Mouse (Mus musculus) forebrain, embryonic 11.5 days (tissue): ENCODE data around the gene Def6. TPM values are rescaled to one million over a fixed set of nuclear protein-coding genes. Genes with fewer than 3 reads are reported as not detected.

Experiments
- ATAC-seq: fragments of 200-750 bp; cut with Nextera tagmentation; replicated peaks from 2 replicates; pipeline ENCODE4 v1.8.0; 2017; ENCODE audit warnings: moderate TSS enrichment; ENCODE audit not compliant: low FRiP score
- DNase-seq: peaks from one replicate; pipeline ENCODE4 v3.0.0-alpha.2; 2017; ENCODE audit warnings: low spot score
- H3K27ac ChIP-seq: fragments of 300-500 bp; sonication (generic); 2 replicates; pipeline ENCODE4 v1.5.1; 2014; ENCODE audit warnings: low read depth, low read length
- H3K27me3 ChIP-seq: fragments of 300-500 bp; sonication (generic); 2 replicates; pipeline ENCODE4 v1.6.1; 2014; ENCODE audit warnings: mild to moderate bottlenecking, low read length, mixed read lengths; ENCODE audit not compliant: control insufficient read depth, insufficient read depth
- H3K36me3 ChIP-seq: fragments of 300-500 bp; sonication (generic); 2 replicates; pipeline ENCODE4 v1.6.1; 2014; ENCODE audit warnings: mild to moderate bottlenecking, low read length, moderate library complexity, mixed read lengths; ENCODE audit not compliant: control insufficient read depth, insufficient read depth
- H3K4me1 ChIP-seq: fragments of 300-500 bp; sonication (generic); replicated peaks from 2 replicates; pipeline ENCODE4 v1.6.1; 2014; ENCODE audit warnings: low read length, mixed read lengths; ENCODE audit not compliant: control insufficient read depth, insufficient read depth
- H3K4me2 ChIP-seq: fragments of 300-500 bp; sonication (generic); 2 replicates; pipeline ENCODE4 v1.6.1; 2014; ENCODE audit warnings: low read depth, mild to moderate bottlenecking, low read length, moderate library complexity, mixed read lengths; ENCODE audit not compliant: severe bottlenecking
- H3K4me3 ChIP-seq: fragments of 300-500 bp; sonication (generic); 2 replicates; pipeline ENCODE4 v1.5.1; 2014; ENCODE audit warnings: low read depth, low read length
- H3K9ac ChIP-seq: fragments of 300-500 bp; sonication (generic); 2 replicates; pipeline ENCODE4 v1.6.1; 2014; ENCODE audit warnings: low read length
- H3K9me3 ChIP-seq: fragments of 300-500 bp; sonication (generic); 2 replicates; pipeline ENCODE4 v1.6.1; 2016; ENCODE audit warnings: low read length, mixed read lengths; ENCODE audit not compliant: control insufficient read depth
- WGBS: fragments of 180-500 bp; shearing (Covaris S2); extraction: QIAGEN DNeasy Blood & Tissue Kit; methylation state at CpG from one replicate; pipeline ENCODE4 v1.1.7; 2014; 5-methylcytosine and 5-hydroxymethylcytosine counted together
- polyA plus RNA-seq: library from polyadenylated mRNA; unstranded; fragments of >200 nt; fragmentation: Nextera tagmentation; extraction: Ambion mirVana; gene quantifications from 2 replicates; pipeline ENCODE4 v1.2.1, GENCODE M21; 2014

The Def6 gene
- polyA plus RNA-seq, 1 experiment from 2014 or later, result 2.2 TPM

GRCm38 (mm10) chr17:28253216-28253615, 45.6 kb downstream of the Def6 start:
- Histone ChIP-seq H3K4me2 (no peak overlapping the region), H3K9me3 (no peaks in the 10 kb centered on the region), H3K9ac (no peak overlapping the region), H3K36me3 (no peaks in the 10 kb centered on the region), H3K4me3 (no peak overlapping the region), H3K4me1 (0 out of 2 replicates have a peak, but pooled peaks cover 6% of the 10 kb centered on the region), H3K27me3 (no peaks in the 10 kb centered on the region), H3K27ac (no peak overlapping the region)
- 87% methylated on average over 7 of the region's 7 CpGs for WGBS
- DNase-seq (no peak), ATAC-seq (no peak)

GRCm38 (mm10) chr17:28254804-28255203, 47.2 kb downstream of the Def6 start:
- ATAC-seq (no peak), DNase-seq (no peak)
- no peak overlapping the region for H3K9ac ChIP-seq
- 0 out of 2 replicates have a peak, but pooled peaks cover 6% of the 10 kb centered on the region for H3K4me1 ChIP-seq
- H3K36me3 ChIP-seq, result no peaks in the 10 kb centered on the region
- no peak overlapping the region for H3K4me2 ChIP-seq
- no peak overlapping the region for H3K4me3 ChIP-seq
- no peak overlapping the region for H3K27ac ChIP-seq
- H3K27me3 ChIP-seq, result no peaks in the 10 kb centered on the region
- 65% methylated on average over 4 of the region's 4 CpGs for WGBS
- no peaks in the 10 kb centered on the region for H3K9me3 ChIP-seq

GRCm38 (mm10) chr17:28255651-28256050, 48.1 kb downstream of the Def6 start:
- H3K27ac ChIP-seq, result no peak overlapping the region
- H3K9me3 ChIP-seq, result no peaks in the 10 kb centered on the region
- no peaks in the 10 kb centered on the region for H3K27me3 ChIP-seq
- no peak overlapping the region for H3K9ac ChIP-seq
- ATAC-seq (no peak), DNase-seq (no peak)
- H3K4me2 ChIP-seq, result no peak overlapping the region
- WGBS, result 40% methylated on average over 5 of the region's 5 CpGs
- H3K4me3 ChIP-seq, result no peak overlapping the region
- H3K36me3 ChIP-seq, result no peaks in the 10 kb centered on the region
- H3K4me1 ChIP-seq, result 0 out of 2 replicates have a peak, but pooled peaks cover 6% of the 10 kb centered on the region

- Histone ChIP-seq H3K4me3 (no peak overlapping the region), H3K4me2 (no peak overlapping the region), H3K9me3 (no peaks in the 10 kb centered on the region), H3K27me3 (no peaks in the 10 kb centered on the region), H3K9ac (no peak overlapping the region), H3K27ac (no peak overlapping the region), H3K36me3 (no peaks in the 10 kb centered on the region), H3K4me1 (0 out of 2 replicates have a peak, but pooled peaks cover 6% of the 10 kb centered on the region)
- DNase-seq (no peak), ATAC-seq (no peak)
- 78% methylated on average over 13 of the region's 13 CpGs for WGBS
Observed at GRCm38 (mm10) chr17:28256651-28257328, 49.2 kb downstream of the Def6 start.

- Histone ChIP-seq H3K4me1 (0 out of 2 replicates have a peak, but pooled peaks cover 6% of the 10 kb centered on the region), H3K4me2 (no peak overlapping the region), H3K27ac (no peak overlapping the region), H3K9ac (no peak overlapping the region), H3K4me3 (no peak overlapping the region), H3K9me3 (no peaks in the 10 kb centered on the region), H3K36me3 (no peaks in the 10 kb centered on the region), H3K27me3 (no peaks in the 10 kb centered on the region)
- 89% methylated on average over 9 of the region's 9 CpGs for WGBS
- DNase-seq (no peak), ATAC-seq (no peak)
Observed at GRCm38 (mm10) chr17:28258325-28258724, 50.7 kb downstream of the Def6 start.

GRCm38 (mm10) chr17:28259890-28260542, 52.4 kb downstream of the Def6 start:
- ATAC-seq (no peak), DNase-seq (no peak)
- no peak overlapping the region for H3K4me2 ChIP-seq
- WGBS, result 78% methylated on average over 16 of the region's 16 CpGs
- no peak overlapping the region for H3K9ac ChIP-seq
- no peak overlapping the region for H3K27ac ChIP-seq
- no peaks in the 10 kb centered on the region for H3K27me3 ChIP-seq
- H3K36me3 ChIP-seq, result no peaks in the 10 kb centered on the region
- H3K4me1 ChIP-seq, result 0 out of 2 replicates have a peak, but pooled peaks cover 6% of the 10 kb centered on the region
- no peaks in the 10 kb centered on the region for H3K9me3 ChIP-seq
- H3K4me3 ChIP-seq, result no peak overlapping the region

GRCm38 (mm10) chr17:28260543-28260909, 52.9 kb downstream of the Def6 start:
- DNase-seq (no peak), ATAC-seq (no peak)
- Histone ChIP-seq H3K4me3 (no peak overlapping the region), H3K9me3 (no peaks in the 10 kb centered on the region), H3K36me3 (no peaks in the 10 kb centered on the region), H3K4me1 (0 out of 2 replicates have a peak, but pooled peaks cover 5% of the 10 kb centered on the region), H3K27ac (no peak overlapping the region), H3K9ac (no peak overlapping the region), H3K4me2 (no peak overlapping the region), H3K27me3 (no peaks in the 10 kb centered on the region)
- WGBS, result 87% methylated on average over 9 of the region's 9 CpGs

GRCm38 (mm10) chr17:28261795-28262194, 54.2 kb downstream of the Def6 start:
- Histone ChIP-seq H3K9me3 (no peaks in the 10 kb centered on the region), H3K36me3 (no peaks in the 10 kb centered on the region), H3K9ac (no peak overlapping the region), H3K4me1 (no peaks in the 10 kb centered on the region), H3K27ac (no peak overlapping the region), H3K27me3 (no peaks in the 10 kb centered on the region), H3K4me2 (no peak overlapping the region), H3K4me3 (no peak overlapping the region)
- no peak for DNase-seq
- ATAC-seq, result no peak
- 84% methylated on average over 11 of the region's 11 CpGs for WGBS
